Mouse (Mus musculus) embryonic facial prominence, embryonic 11.5 days (tissue): ENCODE measurements around the gene Gnptg. TPM values are rescaled to one million over a fixed set of nuclear protein-coding genes. Genes with fewer than 3 reads are reported as not detected.

ENCODE experiments used
- ATAC-seq: fragments of 200-750 bp; cut with Nextera tagmentation; replicated peaks from 2 replicates; pipeline ENCODE4 v1.8.0; 2017; ENCODE audit warnings: low read depth; ENCODE audit not compliant: insufficient number of reproducible peaks, low FRiP score, low TSS enrichment
- DNase-seq: peaks from one replicate; pipeline ENCODE4 v3.0.0-alpha.2; 2015; ENCODE audit warnings: low spot score
- H3K27ac ChIP-seq: fragments of 300-500 bp; sonication (generic); replicated peaks from 2 replicates; pipeline ENCODE4 v1.5.1; 2014; ENCODE audit warnings: mild to moderate bottlenecking, low read depth, low read length, control low read depth
- H3K27me3 ChIP-seq: fragments of 300-500 bp; sonication (generic); 2 replicates; pipeline ENCODE4 v1.6.1; 2014; ENCODE audit warnings: mild to moderate bottlenecking, low read length, moderate library complexity, mixed read lengths; ENCODE audit not compliant: control insufficient read depth, insufficient read depth
- H3K36me3 ChIP-seq: fragments of 300-500 bp; sonication (generic); replicated peaks from 2 replicates; pipeline ENCODE4 v1.6.1; 2014; ENCODE audit warnings: low read depth, mild to moderate bottlenecking, low read length, moderate library complexity, mixed read lengths; ENCODE audit not compliant: control insufficient read depth, insufficient read depth
- H3K4me1 ChIP-seq: fragments of 300-500 bp; sonication (generic); 2 replicates; pipeline ENCODE4 v1.6.1; 2014; ENCODE audit warnings: low read length, mixed read lengths; ENCODE audit not compliant: control insufficient read depth, insufficient read depth
- H3K4me2 ChIP-seq: fragments of 300-500 bp; sonication (generic); 2 replicates; pipeline ENCODE4 v1.6.1; 2014; ENCODE audit warnings: low read depth, mild to moderate bottlenecking, control low read depth, low read length, moderate library complexity
- H3K4me3 ChIP-seq: fragments of 300-500 bp; sonication (generic); 2 replicates; pipeline ENCODE4 v1.5.1; 2014; ENCODE audit warnings: low read depth, low read length, control low read depth
- H3K9ac ChIP-seq: fragments of 300-500 bp; sonication (generic); replicated peaks from 2 replicates; pipeline ENCODE4 v1.6.1; 2014; ENCODE audit warnings: mild to moderate bottlenecking, control low read depth, low read length
- H3K9me3 ChIP-seq: fragments of 300-500 bp; sonication (generic); replicated peaks from 2 replicates; pipeline ENCODE4 v1.6.1; 2016; ENCODE audit warnings: mild to moderate bottlenecking, low read length, inconsistent platforms, mixed read lengths; ENCODE audit not compliant: control insufficient read depth
- WGBS: fragments of 180-500 bp; shearing (Covaris S2); extraction: QIAGEN DNeasy Blood & Tissue Kit; methylation state at CpG from one replicate; pipeline ENCODE4 v1.1.7; 2014; 5-methylcytosine and 5-hydroxymethylcytosine counted together
- polyA plus RNA-seq: library from polyadenylated mRNA; unstranded; fragments of >200 nt; fragmentation: Nextera tagmentation; extraction: Ambion mirVana; gene quantifications from 2 replicates; pipeline ENCODE4 v1.2.1, GENCODE M21; 2014

Gnptg gene
- polyA plus RNA-seq, 1 experiment from 2014 or later = 32.6 TPM

DNA sequence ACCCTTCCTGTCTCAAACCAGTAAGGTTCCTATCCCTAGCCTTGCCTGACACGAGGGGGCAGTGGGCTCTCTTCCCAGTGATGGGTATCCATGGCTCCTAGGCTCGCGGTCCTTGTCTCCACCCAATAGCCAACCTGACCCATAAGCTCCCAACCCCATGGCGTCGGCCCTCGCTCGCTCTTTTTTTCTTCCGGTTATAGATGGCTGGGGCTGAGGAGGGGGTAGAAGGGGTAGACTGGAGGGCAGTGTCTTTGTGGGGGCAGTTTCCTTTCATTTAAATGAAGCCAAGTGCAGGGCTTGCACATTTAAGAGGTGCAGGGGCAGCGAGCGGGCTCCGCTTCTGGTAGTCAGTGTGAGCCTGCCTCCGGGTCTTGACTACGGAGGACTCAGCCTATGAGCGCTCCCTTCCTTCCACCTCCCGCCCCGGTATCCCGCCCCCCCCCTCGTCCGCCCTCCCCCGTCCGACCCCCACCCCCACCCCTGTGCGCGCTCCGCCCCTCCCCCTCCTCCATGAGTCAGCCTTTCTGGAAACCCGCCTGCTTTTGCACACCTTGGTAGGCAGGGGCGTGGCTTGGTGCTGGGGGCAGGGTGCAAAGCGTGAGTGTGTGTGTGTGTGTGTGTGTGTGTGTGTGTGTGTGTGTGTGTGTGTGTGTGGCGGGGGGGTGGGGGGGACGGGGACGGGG is 18.0 kb downstream of the Gnptg start:
- under 1% methylated on average over 20 of the region's 30 CpGs for WGBS
- no peaks in the 10 kb centered on the region for H3K4me1 ChIP-seq
- peak overlapping the region; percentile 72 for H3K4me2 ChIP-seq
- DNase-seq (peak; percentile 56), ATAC-seq (peak; percentile 79)
- peak overlapping the region; percentile 33 for H3K4me3 ChIP-seq
- H3K27me3 ChIP-seq = no peaks in the 10 kb centered on the region
- H3K9me3 ChIP-seq = no peaks in the 10 kb centered on the region
- H3K36me3 ChIP-seq = no peaks in the 10 kb centered on the region
- no peak overlapping the region for H3K27ac ChIP-seq
- H3K9ac ChIP-seq = peak overlapping the region; percentile 55

DNA sequence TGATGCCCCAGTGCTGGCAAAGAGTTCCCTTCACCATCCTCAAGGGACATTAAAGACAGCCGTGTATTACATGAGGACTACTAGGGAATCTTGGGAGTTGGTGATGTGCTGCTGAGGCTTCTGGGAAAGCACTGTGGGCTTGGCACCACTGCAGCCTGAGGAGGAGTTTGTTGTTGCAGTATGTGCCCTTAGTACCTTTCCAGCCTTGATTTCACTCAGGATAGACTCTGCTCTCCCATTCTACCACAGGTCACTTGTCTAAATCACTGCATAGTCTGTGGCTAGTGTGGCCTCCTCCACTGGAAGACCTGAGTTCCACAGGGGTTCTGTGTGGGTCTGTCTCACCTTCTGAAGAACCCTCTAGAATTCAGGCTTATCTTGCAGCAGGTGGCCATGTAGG is 19.2 kb downstream of the Gnptg start:
- no peak for DNase-seq
- no peak for ATAC-seq
- WGBS = 86% methylated on average over 1 of the region's 1 CpGs
- no peaks in the 10 kb centered on the region for H3K9me3 ChIP-seq
- no peak overlapping the region for H3K4me3 ChIP-seq
- no peaks in the 10 kb centered on the region for H3K36me3 ChIP-seq
- H3K4me1 ChIP-seq = no peaks in the 10 kb centered on the region
- no peak overlapping the region for H3K9ac ChIP-seq
- H3K27ac ChIP-seq = no peak overlapping the region
- no peak overlapping the region for H3K4me2 ChIP-seq
- no peaks in the 10 kb centered on the region for H3K27me3 ChIP-seq

DNA sequence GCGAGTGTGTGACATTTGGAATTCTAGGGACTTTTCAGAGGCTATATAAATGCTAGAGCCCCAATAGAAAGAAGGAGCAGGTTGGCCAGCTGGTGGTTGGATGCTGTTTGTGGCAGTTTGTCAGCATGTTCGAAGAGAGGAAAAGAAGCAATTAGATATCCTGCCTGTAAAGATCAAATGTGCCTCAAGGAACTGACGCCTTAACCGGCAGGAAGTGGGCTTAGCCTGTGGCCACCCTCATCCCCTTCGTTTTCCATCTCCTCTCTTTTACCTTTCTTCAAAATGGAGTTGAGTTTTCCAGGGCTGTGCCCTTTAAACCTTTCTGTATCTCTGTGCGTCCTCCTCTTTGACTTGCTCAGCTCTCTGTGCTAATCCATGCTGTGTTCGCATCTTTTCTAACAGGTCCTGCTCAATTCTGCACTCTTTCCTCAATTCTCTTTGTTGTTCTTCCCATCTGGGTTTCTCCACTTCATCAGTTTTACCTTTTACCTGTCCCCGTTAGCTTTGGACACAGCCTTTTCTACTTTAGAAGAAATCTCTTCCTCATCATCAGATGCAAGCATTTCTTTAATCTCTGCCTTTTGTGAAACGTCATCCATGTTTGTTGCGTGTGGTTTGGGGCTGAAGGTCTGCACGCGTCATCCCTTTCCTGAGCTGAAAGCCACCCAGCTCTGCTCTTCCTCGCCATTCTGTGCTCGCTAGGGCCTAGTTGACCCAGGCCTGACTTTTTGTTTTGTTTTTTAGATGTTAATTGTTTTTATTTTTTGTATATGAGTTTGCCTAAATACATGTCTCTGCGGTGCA is 20.2 kb downstream of the Gnptg start:
- H3K36me3 ChIP-seq = no peaks in the 10 kb centered on the region
- WGBS = 91% methylated on average over 15 of the region's 15 CpGs
- ATAC-seq = no peak

DNA sequence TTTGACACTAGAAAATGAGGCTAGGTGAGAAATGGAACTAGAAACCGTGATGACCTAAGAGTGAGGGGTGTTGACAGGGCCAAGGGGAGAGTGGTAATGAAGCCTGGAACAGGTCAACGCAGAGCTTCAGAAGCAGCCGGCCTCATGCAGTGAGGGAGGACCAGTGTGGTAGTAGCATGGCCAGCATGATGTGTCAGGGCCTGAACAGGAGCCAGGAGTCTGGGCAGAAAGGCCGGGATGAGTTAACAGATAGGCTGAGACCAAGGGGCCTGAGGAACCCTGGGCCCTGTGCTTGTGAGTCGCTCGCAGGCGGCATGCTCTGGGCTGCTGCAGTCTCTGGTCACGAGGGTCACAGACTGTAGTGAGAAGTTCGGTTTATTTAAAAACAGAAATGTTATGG is 21.0 kb downstream of the Gnptg start:
- no peak for DNase-seq
- Histone ChIP-seq H3K4me2 (no peak overlapping the region), H3K4me3 (no peak overlapping the region), H3K36me3 (no peaks in the 10 kb centered on the region), H3K27me3 (no peaks in the 10 kb centered on the region), H3K27ac (no peak overlapping the region), H3K9me3 (no peaks in the 10 kb centered on the region), H3K4me1 (no peaks in the 10 kb centered on the region), H3K9ac (no peak overlapping the region)
- WGBS = 89% methylated on average over 9 of the region's 9 CpGs
- ATAC-seq = no peak

More for the DNA sequence above, 20.2 kb downstream of the Gnptg start:
- Histone ChIP-seq H3K27ac (no peak overlapping the region), H3K4me3 (no peak overlapping the region), H3K4me1 (no peaks in the 10 kb centered on the region), H3K9ac (no peak overlapping the region), H3K27me3 (no peaks in the 10 kb centered on the region), H3K4me2 (no peak overlapping the region), H3K9me3 (no peaks in the 10 kb centered on the region)
- no peak for DNase-seq

DNA sequence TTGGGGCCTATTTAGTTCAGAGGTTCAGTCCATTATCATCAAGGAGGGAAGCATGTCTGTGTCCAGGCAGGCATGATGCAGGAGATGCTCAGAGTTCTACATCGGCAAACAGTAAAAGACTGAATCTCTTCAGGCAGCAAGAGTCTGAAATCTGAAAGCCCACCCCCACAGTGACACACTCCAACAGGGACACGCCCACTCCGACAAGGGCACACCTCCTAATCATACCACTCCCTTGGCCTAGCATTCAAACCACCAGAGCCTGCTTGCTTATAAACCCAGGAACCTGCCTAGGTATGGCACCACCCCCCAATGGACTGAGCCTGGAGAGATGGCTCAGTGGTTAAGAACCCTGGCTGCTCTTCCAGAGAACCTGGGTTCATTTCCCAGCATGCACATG is 24.5 kb downstream of the Gnptg start:
- H3K36me3 ChIP-seq = peaks cover 3% of the 10 kb centered on the region
- no peaks in the 10 kb centered on the region for H3K4me1 ChIP-seq
- no peaks in the 10 kb centered on the region for H3K9me3 ChIP-seq
- ATAC-seq (no peak), DNase-seq (no peak)
- no peaks in the 10 kb centered on the region for H3K27me3 ChIP-seq
- H3K27ac ChIP-seq = no peak overlapping the region
- H3K4me2 ChIP-seq = no peak overlapping the region
- WGBS = 87% methylated on average over 3 of the region's 3 CpGs
- H3K4me3 ChIP-seq = no peak overlapping the region
- H3K9ac ChIP-seq = no peak overlapping the region

DNA sequence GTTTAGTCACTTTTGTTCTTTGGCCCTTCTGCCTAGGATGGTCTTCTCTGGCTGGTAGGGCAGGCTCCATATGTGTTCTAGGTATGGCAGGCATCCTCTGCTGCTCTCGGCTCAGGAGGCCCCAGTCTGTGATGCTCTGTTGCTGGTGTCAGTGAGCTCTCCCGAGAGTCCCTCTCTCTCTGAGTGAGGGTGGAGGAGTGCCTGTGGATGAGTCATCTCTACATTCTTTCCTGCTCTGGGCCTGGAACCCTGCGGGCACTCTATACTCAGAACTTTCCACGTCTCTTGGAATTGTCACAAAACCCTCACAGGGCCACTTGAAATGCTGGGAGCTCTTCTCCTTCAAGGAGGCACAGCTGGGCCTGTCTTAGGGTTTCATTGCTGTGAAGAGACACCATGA is 28.2 kb downstream of the Gnptg start:
- ATAC-seq (no peak), DNase-seq (no peak)
- Histone ChIP-seq H3K4me2 (no peak overlapping the region), H3K9ac (no peak overlapping the region), H3K4me3 (no peak overlapping the region), H3K4me1 (no peaks in the 10 kb centered on the region), H3K27ac (no peak overlapping the region), H3K9me3 (no peaks in the 10 kb centered on the region), H3K27me3 (no peaks in the 10 kb centered on the region), H3K36me3 (peaks cover 3% of the 10 kb centered on the region)
- WGBS = 86% methylated on average over 4 of the region's 4 CpGs

DNA sequence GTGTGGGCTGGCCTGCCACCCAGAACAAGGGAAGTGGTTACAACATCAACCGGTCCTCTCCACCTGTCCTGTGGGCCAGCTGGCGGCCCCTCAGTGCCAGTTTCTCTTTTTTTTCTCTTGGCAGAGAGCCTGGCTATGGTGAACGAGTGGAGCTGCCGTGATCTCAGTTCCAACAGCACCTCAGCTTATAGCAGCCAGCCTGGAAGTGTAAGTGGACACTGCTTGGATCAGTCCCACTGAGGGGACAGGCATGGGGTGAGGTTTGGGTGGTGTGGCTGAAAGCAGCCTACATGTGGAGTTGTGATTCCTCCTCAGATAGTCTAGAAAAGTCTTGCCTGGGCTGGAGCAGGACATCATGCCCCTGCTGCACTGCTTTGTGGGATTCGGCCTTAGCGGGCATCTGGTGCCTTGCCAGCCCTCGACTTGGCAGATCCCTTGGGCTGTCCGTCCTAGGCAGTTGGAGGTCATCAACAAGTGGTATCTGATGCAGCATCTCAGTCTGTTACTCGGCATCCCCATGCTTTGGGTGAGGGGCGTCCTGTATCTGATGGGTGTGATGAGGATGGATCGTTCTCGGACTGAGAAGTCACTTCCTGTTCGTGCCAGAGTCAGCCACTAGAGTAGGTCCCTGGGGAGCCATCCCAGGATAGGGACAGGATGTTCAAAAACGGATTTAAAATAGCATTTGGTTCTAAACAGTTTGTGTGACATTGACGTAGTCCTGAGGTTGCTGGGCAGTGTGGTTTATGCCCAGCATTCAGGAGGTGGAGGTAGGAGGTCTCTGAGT is 29.1 kb downstream of the Gnptg start:
- no peak overlapping the region for H3K4me3 ChIP-seq
- no peak for DNase-seq
- 89% methylated on average over 15 of the region's 15 CpGs for WGBS
- H3K27me3 ChIP-seq = no peaks in the 10 kb centered on the region
- H3K9ac ChIP-seq = no peak overlapping the region
- no peak for ATAC-seq
- H3K4me2 ChIP-seq = no peak overlapping the region
- H3K27ac ChIP-seq = no peak overlapping the region
- H3K4me1 ChIP-seq = no peaks in the 10 kb centered on the region
- no peaks in the 10 kb centered on the region for H3K9me3 ChIP-seq
- H3K36me3 ChIP-seq = peaks cover 3% of the 10 kb centered on the region

DNA sequence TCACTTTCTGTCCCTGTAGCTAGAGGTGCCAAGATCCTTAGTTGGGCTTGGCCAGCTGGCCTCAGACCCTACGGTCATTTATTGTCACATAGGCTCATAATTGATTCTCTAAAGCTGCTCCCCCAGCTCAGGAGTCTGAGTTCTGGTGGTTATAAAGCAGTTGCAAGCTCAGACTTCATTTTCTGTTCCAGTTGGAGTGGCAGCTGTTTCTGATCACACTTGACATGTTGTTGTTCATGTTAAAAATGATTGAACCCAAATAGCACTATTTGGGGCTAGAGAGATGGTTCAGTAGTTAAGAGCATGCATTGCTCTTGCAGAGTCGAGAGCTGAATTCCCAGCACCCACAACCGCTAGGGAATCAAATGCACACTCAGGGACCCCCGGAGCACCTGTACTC is 29.9 kb downstream of the Gnptg start:
- peaks cover 3% of the 10 kb centered on the region for H3K36me3 ChIP-seq
- 93% methylated on average over 4 of the region's 4 CpGs for WGBS
- no peaks in the 10 kb centered on the region for H3K9me3 ChIP-seq
- no peak for DNase-seq
- H3K9ac ChIP-seq = no peak overlapping the region
- no peak overlapping the region for H3K4me3 ChIP-seq
- no peaks in the 10 kb centered on the region for H3K4me1 ChIP-seq
- ATAC-seq = no peak
- H3K27ac ChIP-seq = no peak overlapping the region
- H3K4me2 ChIP-seq = no peak overlapping the region
- H3K27me3 ChIP-seq = no peaks in the 10 kb centered on the region
